Mouse (Mus musculus) forebrain, embryonic 14.5 days (tissue): Measurements from ENCODE around the gene Ssx2ip. TPM values are rescaled to one million over a fixed set of nuclear protein-coding genes. Genes with fewer than 3 reads are reported as not detected.

Source experiments
- ATAC-seq: fragments of 200-750 bp; cut with Nextera tagmentation; 2 replicates; pipeline ENCODE4 v1.8.0; 2017; ENCODE audit warnings: mild to moderate bottlenecking, moderate library complexity
- DNase-seq: peaks from one replicate; pipeline ENCODE4 v3.0.0-alpha.2; 2015; ENCODE audit warnings: low spot score
- H3K27ac ChIP-seq: fragments of 300-500 bp; sonication (generic); 2 replicates; pipeline ENCODE4 v1.5.1; 2014; ENCODE audit warnings: low read depth, mild to moderate bottlenecking, control low read depth, low read length, moderate library complexity
- H3K27me3 ChIP-seq: fragments of 300-500 bp; sonication (generic); replicated peaks from 2 replicates; pipeline ENCODE4 v1.6.1; 2014; ENCODE audit warnings: low read length, control low read depth, mixed read lengths; ENCODE audit not compliant: control insufficient read depth, insufficient read depth
- H3K36me3 ChIP-seq: fragments of 300-500 bp; sonication (generic); 2 replicates; pipeline ENCODE4 v1.6.1; 2014; ENCODE audit warnings: low read length, control low read depth; ENCODE audit not compliant: control insufficient read depth, insufficient read depth
- H3K4me1 ChIP-seq: fragments of 300-500 bp; sonication (generic); 2 replicates; pipeline ENCODE4 v1.6.1; 2014; ENCODE audit warnings: antibody characterized with exemption, low read length, control low read depth; ENCODE audit not compliant: control insufficient read depth, insufficient read depth
- H3K4me2 ChIP-seq: fragments of 300-500 bp; sonication (generic); 2 replicates; pipeline ENCODE4 v1.6.1; 2014; ENCODE audit warnings: mild to moderate bottlenecking, control low read depth, low read length
- H3K4me3 ChIP-seq: fragments of 300-500 bp; sonication (generic); 2 replicates; pipeline ENCODE4 v1.5.1; 2014; ENCODE audit warnings: low read depth, low read length, control low read depth
- H3K9ac ChIP-seq: fragments of 300-500 bp; sonication (generic); 2 replicates; pipeline ENCODE4 v1.6.1; 2014; ENCODE audit warnings: mild to moderate bottlenecking, low read length, control low read depth, moderate library complexity
- H3K9me3 ChIP-seq: fragments of 300-500 bp; sonication (generic); replicated peaks from 2 replicates; pipeline ENCODE4 v1.6.1; 2016; ENCODE audit warnings: low read length, control low read depth, mixed read lengths; ENCODE audit not compliant: control insufficient read depth
- WGBS: fragments of 180-500 bp; shearing (Covaris S2); extraction: QIAGEN DNeasy Blood & Tissue Kit; methylation state at CpG from one replicate; pipeline ENCODE4 v1.1.7; 2014; 5-methylcytosine and 5-hydroxymethylcytosine counted together
- polyA plus RNA-seq: library from polyadenylated mRNA; unstranded; fragments of >200 nt; fragmentation: Nextera tagmentation; extraction: Ambion mirVana; gene quantifications from 2 replicates; pipeline ENCODE4 v1.2.1, GENCODE M21; 2014

Ssx2ip gene
- polyA plus RNA-seq, 1 experiment from 2014 or later: 20.8 TPM

DNA sequence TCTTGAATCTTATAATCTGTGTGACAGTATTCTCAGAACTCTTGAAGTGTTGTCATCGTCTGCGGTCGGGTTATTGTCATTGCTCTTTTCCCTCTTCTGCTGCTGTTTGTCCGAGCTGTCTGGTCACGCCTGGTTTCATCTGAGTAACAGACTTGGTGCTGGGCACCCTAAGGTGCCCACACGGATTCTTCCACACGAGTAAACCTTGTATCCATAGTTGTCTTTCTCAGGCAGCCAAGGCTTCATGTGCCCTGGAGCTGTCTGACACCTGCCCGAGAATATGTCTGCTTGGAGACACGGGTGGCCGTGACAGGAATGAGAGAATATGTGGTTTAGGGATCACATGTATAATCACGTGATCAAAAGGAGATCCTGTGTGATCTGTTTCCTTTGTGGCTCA, 31.1 kb downstream of the Ssx2ip start:
- Histone ChIP-seq H3K9me3 (no peaks in the 10 kb centered on the region), H3K27ac (no peak overlapping the region), H3K4me3 (no peak overlapping the region), H3K27me3 (no peaks in the 10 kb centered on the region), H3K4me1 (no peaks in the 10 kb centered on the region), H3K9ac (no peak overlapping the region), H3K4me2 (no peak overlapping the region), H3K36me3 (peaks cover 87% of the 10 kb centered on the region)
- no peak for ATAC-seq
- DNase-seq: no peak
- 91% methylated on average over 11 of the region's 11 CpGs for WGBS

DNA sequence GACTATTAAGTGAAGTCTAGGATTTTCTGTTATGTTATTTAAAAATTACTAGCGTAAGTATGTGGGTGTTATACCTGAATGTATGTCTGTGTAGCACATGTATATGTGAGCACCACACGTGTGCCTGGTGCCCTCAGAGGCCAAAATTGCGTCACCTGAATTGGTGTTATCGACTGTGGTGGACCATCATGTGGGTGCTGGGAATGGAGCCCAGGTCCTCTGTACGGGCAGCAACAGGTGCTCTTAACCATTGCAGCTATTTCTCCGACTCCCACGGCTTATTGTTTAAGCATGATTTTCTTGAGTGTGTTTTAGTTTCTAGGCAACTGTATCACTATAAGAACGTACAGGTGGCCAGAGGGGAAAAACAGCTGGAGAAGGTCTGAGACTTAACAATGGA, 31.7 kb downstream of the Ssx2ip start:
- WGBS: 95% methylated on average over 8 of the region's 8 CpGs
- peaks cover 84% of the 10 kb centered on the region for H3K36me3 ChIP-seq
- no peaks in the 10 kb centered on the region for H3K27me3 ChIP-seq
- H3K9ac ChIP-seq: no peak overlapping the region
- no peak overlapping the region for H3K4me2 ChIP-seq
- no peak overlapping the region for H3K4me3 ChIP-seq
- no peak for ATAC-seq
- H3K4me1 ChIP-seq: no peaks in the 10 kb centered on the region
- no peak overlapping the region for H3K27ac ChIP-seq
- DNase-seq: no peak
- no peaks in the 10 kb centered on the region for H3K9me3 ChIP-seq

DNA sequence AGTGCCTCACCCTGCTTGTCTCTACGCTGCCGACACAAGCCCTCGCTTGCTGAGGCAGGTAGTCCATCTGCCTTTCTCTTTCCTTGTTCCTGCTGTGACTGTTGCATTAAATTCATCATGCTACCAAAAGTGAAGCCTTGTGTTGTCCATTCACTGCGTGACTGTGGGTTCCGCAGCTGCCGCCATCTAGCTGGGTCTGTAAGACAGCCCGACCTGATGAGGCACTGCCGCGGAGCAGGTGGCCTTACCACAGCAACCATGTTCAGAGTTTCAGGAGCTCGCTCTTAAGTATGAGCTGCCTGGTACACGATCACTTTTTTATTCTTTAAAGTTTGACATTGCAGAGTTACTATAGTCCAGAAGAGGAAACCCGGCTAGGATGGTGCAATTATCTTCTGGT, 35.6 kb downstream of the Ssx2ip start:
- Histone ChIP-seq H3K4me2 (no peak overlapping the region), H3K9me3 (no peaks in the 10 kb centered on the region), H3K27me3 (no peaks in the 10 kb centered on the region), H3K4me1 (no peaks in the 10 kb centered on the region), H3K9ac (no peak overlapping the region), H3K27ac (no peak overlapping the region), H3K4me3 (no peak overlapping the region), H3K36me3 (peaks cover 54% of the 10 kb centered on the region)
- WGBS: 92% methylated on average over 12 of the region's 12 CpGs
- ATAC-seq: no peak
- no peak for DNase-seq

DNA sequence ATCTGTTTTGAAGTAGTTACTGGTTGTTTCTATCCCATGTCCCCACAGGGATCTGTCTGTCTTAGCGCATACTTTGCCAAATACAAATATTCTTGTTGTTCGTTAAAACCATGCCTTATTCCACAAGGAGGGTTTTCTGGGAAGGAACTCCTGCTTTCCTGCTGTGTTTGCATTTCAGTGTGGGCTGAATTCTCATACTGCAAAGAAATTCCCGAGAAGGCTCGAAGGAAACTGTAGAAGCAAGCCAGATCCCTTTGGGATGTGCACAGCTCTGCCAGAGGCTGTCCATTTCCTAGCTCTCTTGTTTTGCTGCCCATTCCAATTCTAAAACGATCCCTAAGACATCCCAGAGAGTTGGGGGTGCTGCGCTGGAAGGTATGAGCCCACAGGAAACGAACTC, 36.0 kb downstream of the Ssx2ip start:
- DNase-seq (no peak), ATAC-seq (no peak)
- Histone ChIP-seq H3K9me3 (no peaks in the 10 kb centered on the region), H3K4me3 (no peak overlapping the region), H3K4me1 (no peaks in the 10 kb centered on the region), H3K36me3 (peaks cover 51% of the 10 kb centered on the region), H3K27ac (no peak overlapping the region), H3K4me2 (no peak overlapping the region), H3K27me3 (no peaks in the 10 kb centered on the region), H3K9ac (no peak overlapping the region)
- 87% methylated on average over 7 of the region's 7 CpGs for WGBS

DNA sequence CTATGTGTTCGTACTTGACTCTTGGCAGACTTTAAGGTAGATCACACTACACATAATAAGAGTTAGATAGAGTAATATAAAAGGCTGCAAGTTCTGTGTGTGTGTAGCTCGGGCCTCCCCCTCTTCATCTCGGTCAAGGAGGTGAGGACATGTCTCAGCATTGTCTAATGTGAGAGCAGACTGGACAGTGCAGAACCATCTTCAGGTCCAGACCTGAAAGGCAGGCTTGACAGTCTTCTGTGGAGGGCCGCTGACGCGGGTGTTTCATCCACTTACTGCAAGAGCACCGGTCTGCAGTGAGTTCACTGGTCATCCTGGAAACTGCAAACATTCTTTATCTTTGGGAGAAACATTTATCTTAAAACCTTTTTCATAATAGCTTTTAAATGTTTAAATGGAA, 38.0 kb downstream of the Ssx2ip start:
- Histone ChIP-seq H3K36me3 (peaks cover 32% of the 10 kb centered on the region), H3K4me2 (no peak overlapping the region)
- no peak for ATAC-seq

DNA sequence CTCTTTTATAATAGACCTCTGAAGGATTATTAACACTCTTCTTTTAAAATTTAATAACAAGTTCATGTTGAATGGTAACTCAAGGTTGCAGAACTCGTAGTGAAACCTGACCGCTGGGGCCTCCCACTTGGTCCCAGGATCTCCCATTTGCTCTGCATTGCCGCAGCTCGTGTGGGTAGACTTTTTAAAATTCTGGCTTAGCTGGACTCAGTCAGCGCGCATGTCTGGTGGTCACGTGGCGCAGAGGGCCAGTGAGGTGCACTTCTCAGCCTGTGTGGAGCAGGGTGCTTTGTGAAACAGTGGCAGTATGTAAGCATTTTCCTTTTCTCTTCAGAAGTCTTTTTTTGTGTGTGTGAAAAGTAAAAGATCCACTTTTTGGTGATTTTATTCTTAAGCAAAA, 38.5 kb downstream of the Ssx2ip start:
- DNase-seq (no peak), ATAC-seq (no peak)
- H3K4me1 ChIP-seq: no peaks in the 10 kb centered on the region
- H3K4me2 ChIP-seq: no peak overlapping the region
- peaks cover 27% of the 10 kb centered on the region for H3K36me3 ChIP-seq
- no peaks in the 10 kb centered on the region for H3K9me3 ChIP-seq
- no peaks in the 10 kb centered on the region for H3K27me3 ChIP-seq
- no peak overlapping the region for H3K9ac ChIP-seq
- no peak overlapping the region for H3K4me3 ChIP-seq
- 90% methylated on average over 8 of the region's 8 CpGs for WGBS
- no peak overlapping the region for H3K27ac ChIP-seq

More for the DNA sequence above, 38.0 kb downstream of the Ssx2ip start:
- no peak for DNase-seq
- WGBS: 91% methylated on average over 7 of the region's 7 CpGs
- Histone ChIP-seq H3K27ac (no peak overlapping the region), H3K27me3 (no peaks in the 10 kb centered on the region), H3K4me3 (no peak overlapping the region), H3K9ac (no peak overlapping the region), H3K4me1 (no peaks in the 10 kb centered on the region), H3K9me3 (no peaks in the 10 kb centered on the region)

DNA sequence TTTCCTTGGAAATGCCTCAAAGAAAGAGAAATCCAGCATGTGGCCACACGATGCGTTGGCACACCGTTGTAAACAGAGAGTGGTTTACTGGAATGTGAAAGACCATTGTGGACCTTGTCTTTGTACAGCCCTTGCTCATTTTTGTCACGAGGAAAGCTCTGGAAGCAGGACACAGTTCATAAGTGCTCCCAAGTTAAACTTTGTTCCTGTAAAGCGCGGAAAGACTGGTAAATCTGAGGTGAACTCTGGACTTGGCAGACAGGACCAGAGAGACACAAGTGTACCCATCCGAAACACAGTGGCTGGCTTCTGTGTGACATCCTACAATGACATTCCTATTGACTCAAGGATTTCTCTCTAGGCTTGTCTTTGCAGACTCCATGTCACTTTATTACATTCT, 38.9 kb downstream of the Ssx2ip start:
- H3K27me3 ChIP-seq: no peaks in the 10 kb centered on the region
- DNase-seq (no peak), ATAC-seq (no peak)
- no peaks in the 10 kb centered on the region for H3K9me3 ChIP-seq
- 86% methylated on average over 7 of the region's 7 CpGs for WGBS
- no peak overlapping the region for H3K4me2 ChIP-seq
- H3K4me1 ChIP-seq: no peaks in the 10 kb centered on the region
- H3K27ac ChIP-seq: no peak overlapping the region
- no peak overlapping the region for H3K9ac ChIP-seq
- H3K4me3 ChIP-seq: no peak overlapping the region
- peaks cover 23% of the 10 kb centered on the region for H3K36me3 ChIP-seq

DNA sequence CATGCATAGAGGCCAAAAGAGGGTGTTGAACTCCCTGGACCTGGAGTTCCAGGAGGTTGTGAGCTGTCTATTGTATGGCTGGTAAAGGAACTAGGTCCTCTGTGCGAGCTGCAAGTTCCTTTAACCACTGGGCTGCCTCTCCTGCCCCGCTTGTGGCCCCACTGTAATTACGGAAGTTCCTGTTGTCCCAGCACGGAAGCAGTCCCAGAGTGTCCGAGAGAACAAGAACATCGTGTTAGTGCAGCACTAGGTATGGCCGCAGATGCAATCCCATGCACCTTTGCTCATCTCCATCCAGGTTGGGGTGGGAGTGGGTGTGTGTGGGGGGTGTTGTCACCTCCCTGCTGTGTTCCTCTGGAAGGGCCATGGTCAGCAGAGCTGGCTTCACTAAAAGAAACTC, 40.4 kb downstream of the Ssx2ip start:
- no peaks in the 10 kb centered on the region for H3K9me3 ChIP-seq
- no peak overlapping the region for H3K27ac ChIP-seq
- no peaks in the 10 kb centered on the region for H3K27me3 ChIP-seq
- no peak overlapping the region for H3K4me2 ChIP-seq
- no peak overlapping the region for H3K9ac ChIP-seq
- no peak overlapping the region for H3K4me3 ChIP-seq
- 93% methylated on average over 7 of the region's 7 CpGs for WGBS
- H3K36me3 ChIP-seq: peaks cover 13% of the 10 kb centered on the region
- DNase-seq (no peak), ATAC-seq (no peak)
- H3K4me1 ChIP-seq: no peaks in the 10 kb centered on the region

DNA sequence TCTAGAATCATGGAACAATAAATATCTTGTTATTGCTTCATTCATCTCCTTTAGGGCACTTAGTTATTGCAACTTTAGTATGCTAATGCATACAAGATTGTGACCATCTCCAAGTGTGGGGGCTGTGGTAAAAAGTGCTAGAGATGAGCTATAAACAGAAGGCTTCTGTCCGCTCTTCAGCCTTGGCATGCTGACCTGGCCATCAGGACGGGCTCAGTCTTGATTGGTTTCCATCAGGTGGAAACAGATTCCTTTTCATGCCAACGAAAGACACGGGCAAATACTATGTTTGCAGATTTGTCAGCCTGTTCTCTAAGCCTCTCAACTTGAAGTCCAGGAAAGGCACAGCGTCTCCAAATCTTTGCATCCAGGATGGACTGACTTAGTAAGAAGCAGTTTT, 42.7 kb downstream of the Ssx2ip start:
- no peak for ATAC-seq

More for the DNA sequence above, 42.7 kb downstream of the Ssx2ip start:
- Histone ChIP-seq H3K4me1 (0 out of 2 replicates have a peak, but pooled peaks cover 3% of the 10 kb centered on the region), H3K9me3 (no peaks in the 10 kb centered on the region), H3K4me3 (no peak overlapping the region), H3K27ac (no peak overlapping the region), H3K9ac (no peak overlapping the region), H3K27me3 (no peaks in the 10 kb centered on the region), H3K4me2 (no peak overlapping the region), H3K36me3 (peaks cover 4% of the 10 kb centered on the region; the same call in 1 of the 2 replicates)
- WGBS: 92% methylated on average over 5 of the region's 5 CpGs
- DNase-seq: no peak
